Mouse (Mus musculus) myocyte (in vitro differentiated cells): Measurements from ENCODE around the gene Leng9.

ENCODE experiments used
- CEBPB ChIP-seq: IDR thresholded peaks from 2 replicates; pipeline ENCODE4 v1.6.1; 2011; ENCODE audit warnings: mild to moderate bottlenecking, moderate library complexity; ENCODE audit not compliant: poor library complexity, insufficient read depth, severe bottlenecking
- E2F4 ChIP-seq: IDR thresholded peaks from one replicate; pipeline ENCODE4 v1.6.1; 2011; ENCODE audit warnings: mild to moderate bottlenecking, control low read depth, moderate library complexity; ENCODE audit not compliant: insufficient read depth
- MAX ChIP-seq: IDR thresholded peaks from one replicate; pipeline ENCODE4 v1.6.1; 2011; ENCODE audit warnings: low read depth, mild to moderate bottlenecking, control low read depth
- MYOD1 ChIP-seq, 3 experiments: IDR thresholded peaks; one replicate each; pipeline ENCODE4 v1.6.1; 2011; ENCODE audit warnings: control low read depth in 2 of 3, low read depth in 2 of 3, mild to moderate bottlenecking in 2 of 3, moderate library complexity in 1 of 3; ENCODE audit not compliant: insufficient read length in 2 of 3, control insufficient read depth in 1 of 3
- MYOG ChIP-seq, 3 experiments: IDR thresholded peaks; one replicate each; pipeline ENCODE4 v1.6.1; 2011; ENCODE audit warnings: control low read depth in 2 of 3, low read depth in 2 of 3, mild to moderate bottlenecking in 2 of 3; ENCODE audit not compliant: insufficient read length in 2 of 3, control insufficient read depth in 1 of 3, insufficient read depth in 1 of 3
- POLR2A ChIP-seq: IDR thresholded peaks from one replicate; pipeline ENCODE4 v1.6.1; 2011; ENCODE audit warnings: low read depth, mild to moderate bottlenecking, control low read depth, moderate library complexity; ENCODE audit not compliant: insufficient read length
- POLR2AphosphoS2 ChIP-seq: IDR thresholded peaks from one replicate; pipeline ENCODE4 v1.6.1; 2011; ENCODE audit warnings: low read depth, control low read depth; ENCODE audit not compliant: insufficient read length
- USF1 ChIP-seq: IDR thresholded peaks from one replicate; pipeline ENCODE4 v1.6.1; 2011; ENCODE audit warnings: low read depth, mild to moderate bottlenecking, control low read depth, moderate library complexity

- no peak for TF ChIP-seq MAX
- no peak for TF ChIP-seq MYOG (IDR thresholded peaks at IDR 0.05; ENCODE audit: control insufficient read depth in 1 of 3, insufficient read depth in 1 of 3, insufficient read length in 2 of 3, low read depth in 2 of 3)
- no peak for TF ChIP-seq POLR2AphosphoS2
- TF ChIP-seq E2F4, result no peak
- no peak for TF ChIP-seq POLR2A
- TF ChIP-seq MYOD1 (IDR thresholded peaks at IDR 0.05; ENCODE audit: control insufficient read depth in 1 of 3, insufficient read length in 2 of 3, low read depth in 2 of 3), result no peak
- no peak for TF ChIP-seq USF1
- TF ChIP-seq CEBPB, result no peak
Observed at GRCm38 (mm10) chr7:4122783-4123182, 27.4 kb downstream of the Leng9 start.
